Mouse (Mus musculus): ENCODE measurements around the gene Ak5. TPM values are rescaled to one million over a fixed set of nuclear protein-coding genes. Genes with fewer than 3 reads are reported as not detected.

Ak5 gene
- polyA plus RNA-seq (2015; fragmentation: Nextera tagmentation; extraction: Ambion mirVana), result 4.5 and 6.1 TPM in 2 replicates

DNA sequence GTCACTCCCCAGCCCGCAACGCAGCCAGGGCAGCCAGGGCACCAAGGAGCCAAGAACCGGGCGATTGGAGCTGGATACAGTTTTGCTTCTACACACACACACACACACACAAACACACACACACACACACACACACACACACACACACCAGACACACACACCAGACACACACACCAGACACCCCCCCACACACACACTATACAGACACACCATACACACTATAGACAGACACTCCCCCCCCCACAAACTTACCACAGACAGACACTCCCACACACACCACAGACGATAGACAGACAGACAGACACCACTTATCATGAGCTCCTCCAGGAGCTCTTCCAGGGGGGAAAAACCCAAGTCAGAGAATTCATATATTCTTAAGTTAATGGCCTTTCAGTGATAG lies at the start of gene Ak5:
TSS of gene Ak5 (minus strand) at position 122 of the 400 bp plus-strand sequence.

DNA sequence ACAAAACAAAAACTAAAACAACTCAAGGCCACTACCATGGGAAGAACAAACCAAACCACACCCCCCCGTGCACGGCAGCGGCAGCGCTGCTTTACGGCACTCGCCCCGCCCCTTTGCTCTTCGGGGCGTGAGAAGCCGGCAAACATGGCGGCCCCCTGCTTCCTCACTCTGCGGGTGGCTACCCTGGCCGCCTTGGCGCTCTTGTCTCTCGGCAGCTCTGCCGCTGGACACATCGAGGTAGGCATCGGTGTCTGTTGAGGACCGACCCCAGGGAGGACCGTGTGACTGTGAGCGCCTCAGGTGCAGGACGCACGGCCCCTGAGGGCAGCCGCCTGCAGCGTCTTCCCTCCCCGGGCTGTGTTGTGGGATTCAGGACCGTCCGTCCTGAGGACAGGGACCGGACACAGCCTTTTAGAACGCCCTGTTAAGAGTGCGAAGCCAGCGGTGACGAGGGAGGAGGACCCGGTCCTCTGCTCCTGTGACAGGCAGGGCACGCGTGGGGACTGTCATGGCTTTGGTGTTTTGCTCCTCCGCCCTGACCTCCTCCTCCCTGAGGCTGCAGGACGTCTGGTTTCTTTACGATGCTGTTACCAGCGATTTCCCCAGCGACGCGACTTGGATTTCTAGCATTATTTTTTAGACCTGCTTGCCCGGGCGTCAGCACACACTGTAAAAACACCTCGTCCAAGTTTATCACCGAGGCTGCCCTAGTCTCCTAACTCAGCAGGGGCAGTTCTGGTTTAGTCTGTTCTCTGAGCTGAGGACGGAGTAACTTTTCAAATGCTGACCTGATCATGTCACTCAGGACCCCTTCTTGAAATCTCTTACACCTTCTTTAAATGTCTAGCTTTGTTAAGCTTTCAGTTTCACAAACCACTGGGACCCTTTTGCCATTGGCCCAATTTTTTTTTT lies 46.1 kb upstream of the Ak5 start, which contains the start of gene Pigk:
TSS of gene Pigk (plus strand) at position 110 of the 912 bp plus-strand sequence.

Other genes with a start within 250 kb of the Ak5 start
- gene Pigk, start 45.7 kb upstream of the Ak5 start, polyA plus RNA-seq (2015; fragmentation: Nextera tagmentation; extraction: Ambion mirVana), result 61.6 and 100 TPM in 2 replicates